Mouse (Mus musculus) neutrophil, adult 83 days (primary cell): ENCODE measurements around the gene Krt34. TPM values are rescaled to one million over a fixed set of nuclear protein-coding genes. Genes with fewer than 3 reads are reported as not detected.

ENCODE experiments used
- total RNA-seq, 2 experiments: library from RNA; stranded (reverse); gene quantifications; one replicate each; pipeline ENCODE4 v1.2.4; 2023

Krt34 gene
- total RNA-seq = not detected

GRCm38 (mm10) chr11:100041454-100041853 is at the start of gene Krt34:
Gene Krt34, minus strand, starts transcription at chr11:100041554.

GRCm38 (mm10) chr11:100087861-100088260 is 46.5 kb upstream of the Krt34 start, which contains the start of gene Krt32:
Gene Krt32, minus strand, starts transcription at chr11:100088226.

GRCm38 (mm10) chr11:100050451-100050850 is 9.1 kb upstream of the Krt34 start, which contains the start of gene Krt31:
Gene Krt31, minus strand, starts transcription at chr11:100050551.

GRCm38 (mm10) chr11:100029768-100030167 is 11.6 kb downstream of the Krt34 start, which contains the start of gene Krt33b:
Gene Krt33b, minus strand, starts transcription at chr11:100029868.

GRCm38 (mm10) chr11:100016112-100016511 is 25.2 kb downstream of the Krt34 start, which contains the start of gene Krt33a:
Gene Krt33a, minus strand, starts transcription at chr11:100016212.

GRCm38 (mm10) chr11:99993620-99994383 is 47.6 kb downstream of the Krt34 start, which contains the start of gene Krtap17-1:
Gene Krtap17-1, minus strand, starts transcription at chr11:99993994.

Other genes starting within 250 kb of the Krt34 start
- not detected for gene Gm11596, start 248.1 kb downstream of the Krt34 start, total RNA-seq
- not detected for gene Gm11569, start 242.6 kb downstream of the Krt34 start, total RNA-seq
- not detected for gene Gm11554, start 237.1 kb downstream of the Krt34 start, total RNA-seq
- gene Krtap4-13, start 231.7 kb downstream of the Krt34 start, total RNA-seq = not detected
- not detected for gene Gm11564, start 225.9 kb downstream of the Krt34 start, total RNA-seq
- gene 2300003K06Rik, start 203.5 kb downstream of the Krt34 start, total RNA-seq = not detected
- not detected for gene Krtap4-16, start 189.9 kb downstream of the Krt34 start, total RNA-seq
- not detected for gene Gm11568, start 183.6 kb downstream of the Krt34 start, total RNA-seq
- gene Gm11559, start 177.1 kb downstream of the Krt34 start, total RNA-seq = not detected
- gene Krtap9-1, start 168.2 kb downstream of the Krt34 start, total RNA-seq = not detected
- gene Gm11567, start 162.4 kb downstream of the Krt34 start, total RNA-seq = not detected
- gene Krtap31-1, start 133.6 kb downstream of the Krt34 start, total RNA-seq = not detected
- gene Gm11565, start 126.8 kb downstream of the Krt34 start, total RNA-seq = not detected
- not detected for gene Krtap31-2, start 105.3 kb downstream of the Krt34 start, total RNA-seq
- not detected for gene Krtap9-5, start 93.1 kb downstream of the Krt34 start, total RNA-seq
- not detected for gene Krtap29-1, start 62.5 kb downstream of the Krt34 start, total RNA-seq
- gene Krtap16-1, start 55.0 kb downstream of the Krt34 start, total RNA-seq = not detected
- not detected for gene Krtap17-1, start 47.6 kb downstream of the Krt34 start, total RNA-seq
- not detected for gene Krt33a, start 25.3 kb downstream of the Krt34 start, total RNA-seq
- gene Krt33b, start 11.7 kb downstream of the Krt34 start, total RNA-seq = not detected
- not detected for gene Krt31, start 9.0 kb upstream of the Krt34 start, total RNA-seq
- not detected for gene Krt32, start 46.7 kb upstream of the Krt34 start, total RNA-seq
- gene Krt35, start 54.7 kb upstream of the Krt34 start, total RNA-seq = not detected
- not detected for gene Krt36, start 64.1 kb upstream of the Krt34 start, total RNA-seq
- not detected for gene Krt13, start 80.0 kb upstream of the Krt34 start, total RNA-seq
- not detected for gene Krt15, start 94.4 kb upstream of the Krt34 start, total RNA-seq
- not detected for gene Krt19, start 107.1 kb upstream of the Krt34 start, total RNA-seq
- gene Krt9, start 151.7 kb upstream of the Krt34 start, total RNA-seq = not detected
- not detected for gene Krt14, start 166.0 kb upstream of the Krt34 start, total RNA-seq
- not detected for gene Krt16, start 207.3 kb upstream of the Krt34 start, total RNA-seq
- gene Krt17, start 219.5 kb upstream of the Krt34 start, total RNA-seq = not detected
- gene Krt42, start 228.3 kb upstream of the Krt34 start, total RNA-seq = not detected